Mouse (Mus musculus): ENCODE results near the gene Ccdc121.

The Ccdc121 gene

GRCm38 (mm10) chr1:181511307-181511706, at the start of gene Ccdc121:
Gene Ccdc121 (minus strand): TSS chr1:181511451.
- no peak for DNase-seq (ENCODE audit: low spot score in 2 of 2)

DNA sequence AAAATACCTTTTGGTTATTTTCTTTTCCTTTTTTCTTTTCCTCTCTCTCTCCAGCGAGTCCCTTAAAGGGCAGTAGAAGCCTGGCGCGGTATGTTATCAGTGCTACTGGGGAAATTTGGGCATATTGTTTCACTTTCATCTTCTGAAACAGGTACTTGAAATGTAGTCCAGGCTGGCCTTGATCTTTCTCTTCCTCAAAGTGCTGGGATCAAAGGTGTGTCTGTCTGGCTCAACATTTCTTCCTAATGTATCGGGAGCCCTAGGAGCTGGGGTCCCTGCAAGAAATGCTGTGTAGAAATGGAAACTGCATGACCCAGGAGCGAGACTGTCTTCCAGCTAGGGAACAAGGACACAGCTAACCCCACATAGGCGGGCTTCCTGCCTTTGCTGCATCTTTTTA, 49.1 kb upstream of the Ccdc121 start:
- DNase-seq (ENCODE audit: low spot score in 2 of 2) = no peak

DNA sequence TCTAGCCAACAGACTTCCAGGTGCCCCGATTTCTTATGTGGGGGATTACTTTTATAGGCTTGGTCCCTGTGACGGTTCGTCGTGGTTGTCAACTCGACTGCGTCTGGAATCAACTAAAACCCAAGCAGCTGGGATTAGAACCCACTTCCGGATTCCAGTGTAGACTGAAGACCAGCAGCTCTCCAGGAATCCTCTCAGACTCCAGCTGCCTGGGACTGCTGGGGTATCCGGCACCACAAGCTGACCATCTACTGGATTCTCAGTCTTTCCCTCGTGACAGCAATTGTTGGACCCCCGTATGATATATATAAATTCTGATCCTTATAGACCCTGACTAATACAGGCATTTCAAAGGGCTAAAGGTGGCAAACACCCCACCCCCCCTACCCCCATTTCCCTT, 48.4 kb upstream of the Ccdc121 start:
- no peak for DNase-seq (ENCODE audit: low spot score in 2 of 2)

DNA sequence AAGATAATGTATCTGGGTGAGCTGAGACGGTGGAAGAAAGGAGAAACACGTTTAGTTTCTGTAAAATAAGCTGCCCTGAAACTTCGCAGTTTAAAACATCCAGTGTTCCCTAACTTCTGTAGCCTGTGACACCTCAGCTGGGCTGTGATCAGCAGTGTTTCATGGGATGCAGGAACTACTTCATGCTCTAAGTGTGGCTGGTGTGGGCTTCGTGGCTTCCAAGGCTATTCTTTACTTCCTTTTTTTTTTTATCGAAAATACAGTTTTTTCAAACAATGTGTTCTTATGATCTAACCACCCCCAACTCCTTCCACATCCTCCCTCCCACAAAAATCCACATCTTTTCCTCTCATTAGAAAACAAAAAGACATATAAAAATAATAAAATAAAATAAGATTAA, 44.2 kb upstream of the Ccdc121 start:
- DNase-seq (ENCODE audit: low spot score in 2 of 2) = no peak

DNA sequence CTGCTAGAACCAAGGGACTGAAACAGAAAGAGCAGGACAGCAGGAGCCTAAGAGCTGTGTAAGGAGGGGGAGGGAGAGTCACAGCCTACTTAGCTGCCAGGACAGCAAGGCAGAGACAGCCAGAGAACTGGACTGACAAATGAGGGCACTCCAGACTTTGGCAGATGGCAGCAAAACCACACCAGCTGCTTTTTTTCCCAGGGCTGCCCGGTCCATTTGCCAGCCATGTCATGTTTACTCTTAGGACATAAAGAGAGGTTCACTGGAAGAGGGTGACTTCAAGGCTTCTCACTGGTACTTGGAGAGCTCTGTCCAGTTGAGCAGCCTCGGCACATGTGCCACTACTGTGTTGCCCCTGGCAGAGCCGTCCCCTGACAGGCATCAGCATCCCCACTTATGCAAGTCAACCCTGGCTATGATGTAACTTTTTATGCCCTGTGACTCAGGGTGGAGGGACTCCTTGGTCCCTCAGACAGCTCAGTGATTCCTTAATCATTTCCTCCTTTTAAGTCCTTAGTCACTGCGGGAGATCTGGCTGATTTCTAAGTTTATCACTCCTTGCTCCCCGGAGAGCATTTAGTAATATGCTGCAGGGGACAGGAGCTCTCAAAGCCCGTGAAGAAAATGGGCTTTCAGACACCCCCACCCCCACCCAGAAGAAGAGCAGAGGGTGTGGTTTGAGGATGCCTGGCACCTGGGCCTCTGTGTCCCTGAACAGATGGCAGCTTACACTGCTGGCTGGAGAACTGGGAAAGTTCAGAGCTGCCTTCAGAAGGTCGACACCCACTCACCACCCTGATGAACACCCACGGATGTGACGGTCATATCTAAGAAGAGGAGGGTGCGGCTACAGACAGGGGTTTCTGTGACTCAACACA, 41.5 kb upstream of the Ccdc121 start:
- peak in 1 of 2 experiments; percentile 70 for DNase-seq (ENCODE audit: low spot score in 2 of 2)

DNA sequence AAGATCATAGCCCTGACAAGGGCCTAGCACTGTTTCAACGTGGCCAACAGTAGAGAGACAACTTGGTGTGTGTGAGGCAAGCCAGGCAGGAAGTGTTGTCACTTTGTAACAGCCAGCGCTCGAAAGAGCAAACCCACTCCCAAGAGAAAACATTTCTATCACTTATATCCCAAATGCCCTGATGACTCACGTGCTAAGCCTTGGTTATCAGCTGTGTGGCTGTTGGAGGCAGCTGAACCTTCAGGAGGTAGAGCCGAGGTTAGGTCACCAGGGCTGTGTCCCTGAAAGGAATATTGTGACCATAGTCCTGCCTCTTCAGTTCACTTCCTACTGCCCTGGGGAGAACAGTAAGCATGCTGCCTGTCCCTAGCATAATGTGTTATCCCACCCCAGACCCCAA, 39.6 kb upstream of the Ccdc121 start:
- no peak for DNase-seq (ENCODE audit: low spot score in 2 of 2)

DNA sequence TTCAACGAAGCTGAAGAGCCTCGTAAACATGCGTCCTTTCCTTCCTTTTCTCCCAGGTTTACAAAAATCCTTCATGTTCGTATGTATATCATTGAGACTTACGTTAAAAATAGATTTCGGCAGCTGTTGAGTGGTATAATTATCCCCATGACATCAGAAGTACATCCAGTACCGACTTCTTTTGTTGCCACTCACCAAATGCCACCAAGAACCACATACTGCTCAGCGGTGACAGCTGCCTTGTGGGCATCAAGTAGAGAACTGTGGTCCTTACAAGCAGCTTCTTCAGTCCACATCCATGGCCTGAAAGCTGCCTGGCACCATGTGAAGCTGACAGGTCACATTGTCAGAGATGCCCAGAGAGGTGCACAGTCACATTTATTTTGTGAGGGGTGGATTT, 38.7 kb upstream of the Ccdc121 start:
- DNase-seq (ENCODE audit: low spot score in 2 of 2) = no peak

- peak in 1 of 2 experiments; percentile 64 for DNase-seq (ENCODE audit: low spot score in 2 of 2)
Measured at GRCm38 (mm10) chr1:181545044-181545772, 34.0 kb upstream of the Ccdc121 start.

DNA sequence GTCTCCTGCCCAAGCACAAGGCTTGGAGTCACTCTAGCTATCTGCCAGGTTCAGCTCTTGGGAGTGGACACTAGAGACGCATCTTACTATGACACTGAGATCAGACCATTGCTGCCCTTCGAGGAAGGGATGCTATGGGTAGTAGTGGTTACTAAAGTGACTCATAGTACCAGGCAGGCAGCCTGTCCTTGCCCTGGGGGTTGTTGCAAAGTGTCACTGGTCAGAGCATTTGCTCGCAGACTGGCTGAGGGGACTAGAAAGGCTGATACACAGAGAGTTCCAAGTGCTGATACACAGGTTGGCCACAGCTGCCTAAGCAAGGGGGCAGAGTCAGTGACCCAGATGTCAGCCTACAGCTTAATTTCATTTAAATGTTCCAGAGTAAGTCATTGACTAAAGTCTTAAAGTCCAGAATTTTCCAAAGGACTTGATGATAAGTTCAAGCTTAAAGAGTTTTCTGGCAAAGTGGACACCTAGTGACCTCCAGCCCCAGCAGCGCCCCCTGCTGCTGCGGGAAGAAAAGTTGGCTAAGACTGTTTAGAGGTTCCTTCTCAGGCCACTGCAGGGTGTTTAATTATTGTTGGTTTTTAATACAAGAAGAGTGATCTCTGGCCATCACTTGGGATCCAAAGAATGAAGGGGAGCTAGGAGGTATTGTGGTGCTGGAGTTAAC, 32.6 kb upstream of the Ccdc121 start:
- DNase-seq (ENCODE audit: low spot score in 2 of 2) = no peak

GRCm38 (mm10) chr1:181539846-181540769, 28.9 kb upstream of the Ccdc121 start:
- DNase-seq (ENCODE audit: low spot score in 2 of 2) = no peak

- DNase-seq (ENCODE audit: low spot score in 2 of 2) = no peak
Measured at GRCm38 (mm10) chr1:181537627-181538525, 26.6 kb upstream of the Ccdc121 start.

- DNase-seq (ENCODE audit: low spot score in 2 of 2) = no peak
Measured at GRCm38 (mm10) chr1:181535165-181535873, 24.1 kb upstream of the Ccdc121 start.

GRCm38 (mm10) chr1:181529368-181529767, 18.1 kb upstream of the Ccdc121 start:
- peak; percentile 46 to 76 for DNase-seq (ENCODE audit: low spot score in 2 of 2)

GRCm38 (mm10) chr1:181525996-181526395, 14.7 kb upstream of the Ccdc121 start:
- no peak for DNase-seq (ENCODE audit: low spot score in 2 of 2)

- peak in 1 of 2 experiments; percentile 53 for DNase-seq (ENCODE audit: low spot score in 2 of 2)
Measured at GRCm38 (mm10) chr1:181523831-181524230, 12.6 kb upstream of the Ccdc121 start.

DNA sequence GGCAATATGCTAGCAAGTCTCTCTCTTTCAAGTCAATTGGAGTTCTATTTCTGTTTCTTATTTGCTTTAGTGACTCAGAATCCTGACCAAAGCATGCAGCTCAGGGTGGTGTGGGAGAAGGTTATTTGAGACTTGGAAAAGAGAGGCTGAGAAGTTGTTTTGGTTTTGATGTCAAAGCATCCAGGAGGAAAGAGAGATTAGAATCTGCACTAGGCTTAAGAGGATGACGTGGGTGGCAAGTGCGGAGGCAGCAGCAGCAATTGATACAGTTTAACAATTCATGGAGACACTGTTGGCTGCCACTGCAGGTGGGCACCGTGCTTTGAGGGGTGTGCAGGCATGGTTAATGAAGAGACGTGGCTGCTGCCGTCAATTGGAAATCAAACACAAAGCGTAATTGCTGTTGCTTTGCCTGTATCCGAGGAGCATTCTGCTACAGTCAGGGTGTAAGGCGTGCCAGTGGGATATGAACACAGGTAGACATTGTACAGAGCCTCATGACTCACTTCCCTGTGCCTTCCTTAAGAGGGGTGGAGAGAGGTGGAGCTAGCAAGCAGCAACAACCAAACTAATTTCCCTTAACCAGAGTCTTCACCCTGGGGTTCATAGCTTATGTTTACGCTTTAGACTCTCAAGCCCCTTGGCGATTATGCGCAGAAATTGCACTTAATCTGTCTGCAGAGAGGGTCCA, 10.3 kb upstream of the Ccdc121 start:
- no peak for DNase-seq (ENCODE audit: low spot score in 2 of 2)

DNA sequence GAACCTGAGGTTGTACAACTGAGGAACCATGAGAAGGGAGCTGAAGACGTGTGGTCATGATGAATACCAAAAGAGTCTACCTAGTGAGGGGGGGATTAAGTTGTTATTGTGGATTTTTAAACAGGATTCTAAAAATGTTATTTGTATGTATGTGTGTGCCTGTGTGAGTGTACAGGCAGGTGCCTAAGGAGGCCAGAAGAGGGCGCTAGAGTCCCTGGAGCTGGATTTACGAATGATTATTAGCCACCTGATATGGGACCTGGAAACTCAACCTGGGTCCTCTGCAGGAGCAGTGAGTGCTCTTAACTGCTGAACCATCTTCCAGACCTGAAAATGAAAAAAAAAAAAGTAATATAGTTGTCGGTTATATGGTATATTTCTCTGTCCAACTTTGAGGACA, 7.9 kb upstream of the Ccdc121 start:
- no peak for DNase-seq (ENCODE audit: low spot score in 2 of 2)

DNA sequence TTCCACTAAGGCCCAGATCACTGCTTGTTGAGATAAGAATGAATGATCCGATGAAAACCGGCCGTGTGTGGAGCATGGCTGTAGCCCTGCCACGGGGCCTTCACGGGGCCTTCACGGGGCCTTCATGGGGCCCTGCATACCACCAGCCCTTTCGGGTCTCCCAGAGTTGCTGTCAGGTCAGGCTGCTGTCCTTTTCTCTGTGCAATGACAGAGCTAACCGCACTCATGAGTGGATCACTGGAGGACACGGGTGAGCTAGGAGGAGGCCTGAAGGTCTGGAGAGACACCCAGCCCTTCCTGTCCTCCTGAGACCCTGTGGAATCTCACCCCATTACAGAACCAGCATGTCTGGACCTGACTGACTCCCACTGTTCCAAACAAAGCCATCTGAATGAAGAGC, 6.8 kb upstream of the Ccdc121 start:
- no peak for DNase-seq (ENCODE audit: low spot score in 2 of 2)
